12 mouse cellular contexts compared by ENCODE assay signal in the genomic region with DNA sequence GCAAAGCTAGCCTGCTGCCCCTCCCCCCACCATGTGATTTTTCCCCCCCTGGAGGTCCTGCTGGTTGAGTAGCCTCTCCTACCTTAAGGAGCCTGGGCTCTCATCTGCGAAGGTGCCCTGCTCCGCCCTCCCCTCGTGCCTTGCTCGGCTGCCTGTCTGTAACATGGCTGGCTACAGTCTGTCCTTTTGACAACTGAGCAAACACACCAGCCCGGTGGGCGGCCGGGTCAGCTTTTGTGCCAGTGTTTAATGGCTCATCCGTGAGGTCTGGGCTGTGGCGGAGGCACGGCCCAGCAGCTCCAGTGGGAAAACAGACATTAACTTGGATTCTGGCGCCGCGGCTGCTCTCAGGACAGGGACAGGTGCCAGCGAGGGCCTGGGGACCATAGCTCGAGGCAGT. TPM values are rescaled to one million over a fixed set of nuclear protein-coding genes. Genes with fewer than 3 reads are reported as not detected.
A peak's percentile ranks its signal among the peaks of the same experiment; 100 is the strongest.
DNase-seq lines count a peak whose midpoint lies in the region; ATAC-seq and TF ChIP-seq lines count a peak whose summit lies in the region.
"Had no signal": no experiment of that assay in that cellular context is flagged by ENCODE, and none has a peak within 500 bp of the region (broad histone marks: within the 10 kb centered on the region; RNA-seq: fewer than 3 reads in every experiment).

No protein-coding gene starts in this region.

- H3K4me2 ChIP-seq in intestine, embryonic 15.5 days (replicated peaks) = no peak overlapping the region
- no peak overlapping the region for H3K4me2 ChIP-seq in intestine, postnatal 0 days (replicated peaks; ENCODE audit: low read depth)
- H3K4me2 ChIP-seq in kidney, embryonic 14.5 days (replicated peaks; ENCODE audit: low read depth, low read length) = no peak overlapping the region
- no peak overlapping the region for H3K4me2 ChIP-seq in neural tube, embryonic 13.5 days
- H3K4me2 ChIP-seq: embryonic facial prominence, embryonic 12.5 days had no signal

- H3K4me1 ChIP-seq in intestine, embryonic 15.5 days (replicated peaks) = peaks cover 13% of the 10 kb centered on the region
- no peaks in the 10 kb centered on the region for H3K4me1 ChIP-seq in intestine, postnatal 0 days (replicated peaks; ENCODE audit: control insufficient read depth, insufficient read depth, low read length)
- H3K4me1 ChIP-seq in kidney, embryonic 14.5 days (ENCODE audit: control insufficient read depth, insufficient read depth, low read length) = peaks cover 12% of the 10 kb centered on the region; the same call in 1 of the 2 replicates
- H3K4me1 ChIP-seq in neural tube, embryonic 13.5 days (replicated peaks) = peaks cover 20% of the 10 kb centered on the region
- H3K4me1 ChIP-seq in heart, embryonic 10.5 days = peaks cover 30% of the 10 kb centered on the region

- H3K4me3 ChIP-seq in intestine, embryonic 15.5 days (replicated peaks) = no peak overlapping the region
- H3K4me3 ChIP-seq in intestine, postnatal 0 days (ENCODE audit: low read depth, low read length) = no peak overlapping the region
- no peak overlapping the region for H3K4me3 ChIP-seq in kidney, embryonic 14.5 days (ENCODE audit: low read length)
- H3K4me3 ChIP-seq in neural tube, embryonic 13.5 days = no peak overlapping the region
- no peak overlapping the region for H3K4me3 ChIP-seq in heart, embryonic 10.5 days
- H3K4me3 ChIP-seq: embryonic facial prominence, embryonic 12.5 days; limb, embryonic 10.5 days had no signal

- no peak overlapping the region for H3K27ac ChIP-seq in intestine, embryonic 15.5 days
- no peak overlapping the region for H3K27ac ChIP-seq in intestine, postnatal 0 days (ENCODE audit: low read depth, low read length)
- H3K27ac ChIP-seq in kidney, embryonic 14.5 days (ENCODE audit: low read depth, low read length) = peak overlapping the region; percentile 78
- H3K27ac ChIP-seq in neural tube, embryonic 13.5 days (replicated peaks) = peak overlapping the region; percentile 70
- no peak overlapping the region for H3K27ac ChIP-seq in heart, embryonic 10.5 days
- H3K27ac ChIP-seq: embryonic facial prominence, embryonic 12.5 days; limb, embryonic 10.5 days; macrophage had no signal

- no peaks in the 10 kb centered on the region for H3K27me3 ChIP-seq in intestine, embryonic 15.5 days (replicated peaks)
- H3K27me3 ChIP-seq in intestine, postnatal 0 days (replicated peaks; ENCODE audit: control insufficient read depth, insufficient read depth, low read length) = no peaks in the 10 kb centered on the region
- no peaks in the 10 kb centered on the region for H3K27me3 ChIP-seq in kidney, embryonic 14.5 days (ENCODE audit: control insufficient read depth, insufficient read depth, low read length)
- H3K27me3 ChIP-seq in neural tube, embryonic 13.5 days = no peaks in the 10 kb centered on the region
- H3K27me3 ChIP-seq in heart, embryonic 10.5 days (ENCODE audit: insufficient read depth, poor library complexity, severe bottlenecking) = no peaks in the 10 kb centered on the region
- H3K27me3 ChIP-seq: embryonic facial prominence, embryonic 12.5 days had no signal

- H3K9me3 ChIP-seq in intestine, embryonic 15.5 days = no peaks in the 10 kb centered on the region
- no peaks in the 10 kb centered on the region for H3K9me3 ChIP-seq in intestine, postnatal 0 days (ENCODE audit: control insufficient read depth)
- no peaks in the 10 kb centered on the region for H3K9me3 ChIP-seq in kidney, embryonic 14.5 days (ENCODE audit: control insufficient read depth, low read length)
- no peaks in the 10 kb centered on the region for H3K9me3 ChIP-seq in neural tube, embryonic 13.5 days
- no peaks in the 10 kb centered on the region for H3K9me3 ChIP-seq in heart, embryonic 10.5 days
- H3K9me3 ChIP-seq: embryonic facial prominence, embryonic 12.5 days; limb, embryonic 10.5 days had no signal

- TF ChIP-seq CTCF in intestine, postnatal 0 days (IDR thresholded peaks at IDR 0.05; ENCODE audit: low read depth) = no peak

- H3K36me3 ChIP-seq in intestine, embryonic 15.5 days = no peaks in the 10 kb centered on the region
- H3K36me3 ChIP-seq in intestine, postnatal 0 days (ENCODE audit: control insufficient read depth, insufficient read depth) = 0 out of 2 replicates have a peak, but pooled peaks cover 4% of the 10 kb centered on the region
- H3K36me3 ChIP-seq in kidney, embryonic 14.5 days (ENCODE audit: control insufficient read depth, insufficient read depth, low read length) = no peaks in the 10 kb centered on the region
- no peaks in the 10 kb centered on the region; the same call in 1 of the 2 replicates for H3K36me3 ChIP-seq in neural tube, embryonic 13.5 days
- no peaks in the 10 kb centered on the region for H3K36me3 ChIP-seq in heart, embryonic 10.5 days
- H3K36me3 ChIP-seq: embryonic facial prominence, embryonic 12.5 days; limb, embryonic 10.5 days had no signal

- no peak overlapping the region for H3K9ac ChIP-seq in intestine, embryonic 15.5 days
- H3K9ac ChIP-seq in intestine, postnatal 0 days (ENCODE audit: low read depth, low read length) = no peak overlapping the region
- 0 out of 2 replicates have a peak overlapping the region, but pooled peaks have one; percentile 4 for H3K9ac ChIP-seq in kidney, embryonic 14.5 days (ENCODE audit: low read depth, low read length)
- no peak overlapping the region for H3K9ac ChIP-seq in neural tube, embryonic 13.5 days
- H3K9ac ChIP-seq: embryonic facial prominence, embryonic 12.5 days had no signal

- WGBS in intestine, embryonic 15.5 days = 29% methylated on average over 15 of the region's 15 CpGs
- WGBS in intestine, postnatal 0 days = 46% methylated on average over 15 of the region's 15 CpGs
- 11% methylated on average over 15 of the region's 15 CpGs for WGBS in kidney, embryonic 14.5 days
- 5% methylated on average over 15 of the region's 15 CpGs for WGBS in neural tube, embryonic 13.5 days
- 63% methylated on average over 15 of the region's 15 CpGs for WGBS in heart, embryonic 10.5 days

- DNase-seq in embryo, embryonic 9.5 days (ENCODE audit: extremely low spot score) = peak; percentile 20
- DNase-seq in heart, embryonic 10.5 days (ENCODE audit: low spot score) = no peak
- no peak for DNase-seq in heart, postnatal 4 days
- DNase-seq: B cell, adult 2 months had no signal

- ATAC-seq in intestine, embryonic 15.5 days = 0 out of 2 replicates have a peak, but pooled peaks have one; percentile 23
- no peak for ATAC-seq in intestine, postnatal 0 days
- peak; percentile 82 for ATAC-seq in kidney, embryonic 14.5 days (ENCODE audit: low FRiP score, low TSS enrichment)
- peak; percentile 71 for ATAC-seq in neural tube, embryonic 13.5 days (ENCODE audit: low read depth)
- no peak for ATAC-seq in monocyte, adult 5-6 weeks (replicated peaks; ENCODE audit: insufficient number of reproducible peaks, low FRiP score, low TSS enrichment, poor library complexity, severe bottlenecking)

RNA-seq across cellular contexts. Expression of gene Pdgfa, which starts 30.4 kb away (rescaled TPM):
- 48.5 and 48.8 TPM in 2 replicates for polyA plus RNA-seq in intestine, embryonic 15.5 days (2015; fragmentation: Nextera tagmentation; extraction: Ambion mirVana)
- polyA plus RNA-seq in intestine, postnatal 0 days (2015; fragmentation: Nextera tagmentation; extraction: Ambion mirVana) = 64.4 and 72.0 TPM in 2 replicates
- 57.7 and 70.2 TPM in 2 replicates for polyA plus RNA-seq in kidney, embryonic 14.5 days (2014; fragmentation: Nextera tagmentation; extraction: Ambion mirVana)
- 17.6 and 19.5 TPM in 2 replicates for polyA plus RNA-seq in neural tube, embryonic 13.5 days (2015; fragmentation: Nextera tagmentation; extraction: Ambion mirVana)
- polyA plus RNA-seq in heart, embryonic 10.5 days (2016; fragmentation: Nextera tagmentation; extraction: Ambion mirVana) = 22.5 and 23.6 TPM in 2 replicates
- 1.1 to 1.7 TPM in 2 of 3 replicates, not detected in the other for total RNA-seq in monocyte, adult 5-6 weeks (2017)
- 10 to 100 TPM; 54.5 to 59.3 TPM for total RNA-seq in heart, postnatal 4 days (2021)

Comparison
In these comparisons a context has a peak if more than half of its experiments do, and no peak if none do; other contexts are left out.
1. ATAC-seq: peak in intestine, embryonic 15.5 days (single experiment), kidney, embryonic 14.5 days (single experiment) and neural tube, embryonic 13.5 days (single experiment); none in intestine, postnatal 0 days (single experiment) and monocyte, adult 5-6 weeks (single experiment).
2. H3K27ac ChIP-seq: peak in kidney, embryonic 14.5 days (single experiment) and neural tube, embryonic 13.5 days (single experiment); none in intestine, embryonic 15.5 days (single experiment), intestine, postnatal 0 days (single experiment) and heart, embryonic 10.5 days (single experiment).